Mouse (Mus musculus): ENCODE measurements around the gene Lzic. TPM values are rescaled to one million over a fixed set of nuclear protein-coding genes. Genes with fewer than 3 reads are reported as not detected.

Lzic gene
- polyA plus RNA-seq, 1 experiment = 7.7 TPM

DNA sequence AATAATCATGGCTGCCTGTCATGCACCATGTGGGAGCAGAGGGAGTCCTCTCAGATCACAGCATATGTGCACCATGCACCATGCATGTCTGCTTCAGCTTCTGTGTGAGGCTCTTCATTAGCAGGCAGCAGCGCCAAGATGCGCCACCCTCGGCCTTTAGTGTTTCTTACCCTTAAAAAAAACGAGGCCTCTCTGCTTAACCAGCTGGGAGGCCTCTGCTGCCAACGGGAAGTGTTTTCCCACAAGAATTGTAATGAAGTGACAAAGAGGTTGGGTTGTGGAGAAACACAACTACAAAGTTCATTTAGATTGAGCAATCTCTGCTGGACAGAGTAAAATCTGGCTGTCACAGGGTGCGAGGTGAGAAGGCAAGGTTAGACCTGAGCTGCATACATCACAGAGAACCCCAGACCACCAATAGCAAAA lies 26.2 kb downstream of the Lzic start:
- Histone ChIP-seq H3K4me1 (ENCODE audit: control insufficient read depth, insufficient read depth, low read length) (no peaks in the 10 kb centered on the region), H3K4me3 (ENCODE audit: insufficient read depth, low read depth, low read length) (no peak overlapping the region), H3K27ac (ENCODE audit: insufficient read depth, low read depth, low read length) (no peak overlapping the region), H3K36me3 (ENCODE audit: control insufficient read depth, insufficient read depth, low read length) (no peaks in the 10 kb centered on the region), H3K27me3 (replicated peaks; ENCODE audit: control insufficient read depth, insufficient read depth, low read length) (no peaks in the 10 kb centered on the region)
- TF ChIP-seq POLR2A (IDR thresholded peaks at IDR 0.05; ENCODE audit: low read depth, low read length) (no peak), CTCF (conservative IDR thresholded peaks at IDR 0.05; ENCODE audit: insufficient read depth, insufficient read length, low read depth, low read length) (no peak)
- 46% methylated on average over 6 of the region's 6 CpGs for WGBS
- DNase-seq = no peak

DNA sequence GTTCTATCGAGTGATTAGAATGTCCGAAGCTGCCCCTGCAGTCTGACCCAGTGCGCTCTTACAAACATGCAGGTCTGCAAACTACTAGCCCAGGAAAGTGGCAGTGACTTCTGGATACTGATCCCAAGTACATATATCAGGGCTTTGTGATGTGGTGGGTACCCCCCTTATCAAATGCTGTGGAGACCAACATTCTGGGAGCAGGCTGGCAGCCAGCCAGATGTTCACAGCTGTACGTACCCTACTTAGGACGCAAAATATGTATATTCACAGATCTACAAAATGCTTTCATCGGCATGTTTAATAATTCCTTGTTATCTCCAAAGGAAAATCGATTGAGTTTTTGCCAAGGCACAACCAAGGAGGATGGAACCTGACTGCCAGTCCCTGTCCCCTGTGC lies 27.0 kb downstream of the Lzic start:
- H3K4me3 ChIP-seq (ENCODE audit: insufficient read depth, low read depth, low read length) = no peak overlapping the region
- 87% methylated on average over 7 of the region's 7 CpGs for WGBS
- H3K36me3 ChIP-seq (ENCODE audit: control insufficient read depth, insufficient read depth, low read length) = no peaks in the 10 kb centered on the region
- no peaks in the 10 kb centered on the region for H3K27me3 ChIP-seq (replicated peaks; ENCODE audit: control insufficient read depth, insufficient read depth, low read length)
- H3K27ac ChIP-seq (ENCODE audit: insufficient read depth, low read depth, low read length) = no peak overlapping the region
- no peaks in the 10 kb centered on the region for H3K4me1 ChIP-seq (ENCODE audit: control insufficient read depth, insufficient read depth, low read length)
- no peak for TF ChIP-seq POLR2A (IDR thresholded peaks at IDR 0.05; ENCODE audit: low read depth, low read length)
- TF ChIP-seq CTCF (conservative IDR thresholded peaks at IDR 0.05; ENCODE audit: insufficient read depth, insufficient read length, low read depth, low read length) = no peak
- DNase-seq = no peak

DNA sequence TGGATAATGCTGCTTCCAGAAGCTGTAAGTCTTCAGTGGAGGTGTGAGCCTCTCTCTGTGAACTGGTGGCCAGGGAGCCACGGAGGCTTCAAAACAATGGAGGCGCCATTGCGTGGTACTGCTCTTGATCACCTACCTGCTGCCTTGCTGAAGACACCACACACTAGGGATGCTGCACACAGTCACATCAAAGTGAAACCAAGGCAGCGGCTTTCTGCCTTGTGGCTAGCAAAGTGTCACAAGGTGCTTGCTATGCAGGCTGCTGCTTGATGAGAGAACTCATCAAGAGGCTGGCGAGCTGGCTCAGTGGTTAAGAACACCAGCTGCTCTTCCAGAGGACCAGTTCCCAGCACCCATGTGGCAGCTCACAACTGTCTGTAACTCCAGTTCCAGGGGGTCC lies 30.7 kb downstream of the Lzic start:
- Histone ChIP-seq H3K27me3 (replicated peaks; ENCODE audit: control insufficient read depth, insufficient read depth, low read length) (no peaks in the 10 kb centered on the region), H3K36me3 (ENCODE audit: control insufficient read depth, insufficient read depth, low read length) (no peaks in the 10 kb centered on the region), H3K27ac (ENCODE audit: insufficient read depth, low read depth, low read length) (no peak overlapping the region), H3K4me1 (ENCODE audit: control insufficient read depth, insufficient read depth, low read length) (peaks cover 6% of the 10 kb centered on the region; the same call in 1 of the 2 replicates), H3K4me3 (ENCODE audit: insufficient read depth, low read depth, low read length) (no peak overlapping the region)
- TF ChIP-seq CTCF (conservative IDR thresholded peaks at IDR 0.05; ENCODE audit: insufficient read depth, insufficient read length, low read depth, low read length) = no peak
- TF ChIP-seq POLR2A (IDR thresholded peaks at IDR 0.05; ENCODE audit: low read depth, low read length) = no peak
- no peak for DNase-seq
- 95% methylated on average over 5 of the region's 5 CpGs for WGBS

DNA sequence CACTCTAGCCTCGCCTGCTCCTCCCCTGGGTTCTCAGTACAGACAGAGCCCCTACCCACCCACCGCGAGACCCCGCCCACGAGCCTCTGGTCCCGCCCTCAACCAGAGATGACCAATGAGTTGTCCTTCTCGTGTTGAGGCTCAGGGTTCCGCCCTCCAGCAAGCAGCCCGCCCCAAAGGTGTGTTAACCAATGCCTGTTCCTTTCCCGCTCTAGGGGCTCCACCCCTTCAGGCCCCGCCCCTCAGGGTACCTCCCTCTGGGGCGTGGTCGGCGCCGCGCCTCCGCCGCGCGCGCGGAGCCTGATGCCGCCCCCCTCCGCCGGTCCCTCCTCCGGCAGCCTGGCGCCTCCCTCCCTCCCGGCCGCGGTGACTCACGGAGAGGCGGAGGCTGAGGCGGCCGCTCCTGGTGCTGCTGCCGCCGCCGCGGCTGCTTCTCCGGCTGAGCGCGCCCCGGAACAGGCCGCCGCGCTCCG lies 32.9 kb downstream of the Lzic start, which contains the start of gene Ctnnbip1:
Gene Ctnnbip1 (plus strand): TSS at position 369 of the 473 bp plus-strand sequence.
- no peak for TF ChIP-seq CTCF (conservative IDR thresholded peaks at IDR 0.05; ENCODE audit: insufficient read depth, insufficient read length, low read depth, low read length)
- peak; percentile 10 for TF ChIP-seq POLR2A (IDR thresholded peaks at IDR 0.05; ENCODE audit: low read depth, low read length)
- Histone ChIP-seq H3K4me1 (ENCODE audit: control insufficient read depth, insufficient read depth, low read length) (peaks cover 16% of the 10 kb centered on the region), H3K27me3 (replicated peaks; ENCODE audit: control insufficient read depth, insufficient read depth, low read length) (no peaks in the 10 kb centered on the region), H3K36me3 (ENCODE audit: control insufficient read depth, insufficient read depth, low read length) (no peaks in the 10 kb centered on the region), H3K4me3 (ENCODE audit: insufficient read depth, low read depth, low read length) (peak within 1 kb of the TSS; percentile 78), H3K27ac (ENCODE audit: insufficient read depth, low read depth, low read length) (no peak within 1 kb of the TSS)
- 1% methylated on average over 43 of the region's 46 CpGs for WGBS
- peak; percentile 99 for DNase-seq

DNA sequence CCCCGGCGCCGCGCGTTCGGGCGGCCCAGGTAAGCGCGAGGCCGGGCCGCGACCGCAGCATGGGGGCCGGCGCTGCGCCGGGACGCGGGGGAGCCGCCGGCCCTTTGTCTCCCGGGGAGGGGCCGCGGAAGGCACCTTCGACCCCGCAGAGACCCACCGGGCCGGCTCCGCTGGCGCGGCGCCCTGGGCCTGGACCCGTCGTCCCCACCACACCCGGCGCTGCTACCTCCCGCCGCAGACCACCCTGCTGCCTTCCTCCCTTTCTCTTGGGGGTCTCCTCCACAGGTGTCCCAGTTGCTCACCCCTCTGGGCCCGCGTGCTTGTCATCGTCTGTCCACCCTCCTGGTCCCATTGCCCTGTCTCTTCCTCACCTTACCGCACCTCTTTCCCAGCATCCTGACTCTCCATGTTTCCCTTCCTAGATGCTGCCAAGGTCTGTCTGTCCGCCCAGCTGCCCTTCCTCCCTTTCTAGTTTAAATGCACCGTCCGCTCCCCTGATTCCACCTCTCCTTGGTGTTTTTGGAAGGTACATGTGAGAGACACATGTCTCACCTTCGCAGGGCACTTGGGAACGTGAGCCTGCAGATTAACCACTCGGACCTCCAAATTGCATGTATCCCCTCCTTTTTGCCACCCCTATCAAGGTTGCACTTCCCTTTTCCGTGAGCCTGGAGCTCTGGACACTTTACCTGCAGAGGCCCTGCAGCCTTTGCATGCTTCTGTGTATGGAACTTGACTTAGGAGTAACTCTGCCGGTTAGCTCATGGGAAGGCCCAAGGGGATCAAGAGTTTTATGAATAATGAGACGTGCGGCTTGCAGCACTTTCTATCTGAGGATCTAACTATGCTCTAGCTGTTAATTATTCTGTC lies 33.6 kb downstream of the Lzic start:
- no peak for DNase-seq
- no peak overlapping the region for H3K27ac ChIP-seq (ENCODE audit: insufficient read depth, low read depth, low read length)

DNA sequence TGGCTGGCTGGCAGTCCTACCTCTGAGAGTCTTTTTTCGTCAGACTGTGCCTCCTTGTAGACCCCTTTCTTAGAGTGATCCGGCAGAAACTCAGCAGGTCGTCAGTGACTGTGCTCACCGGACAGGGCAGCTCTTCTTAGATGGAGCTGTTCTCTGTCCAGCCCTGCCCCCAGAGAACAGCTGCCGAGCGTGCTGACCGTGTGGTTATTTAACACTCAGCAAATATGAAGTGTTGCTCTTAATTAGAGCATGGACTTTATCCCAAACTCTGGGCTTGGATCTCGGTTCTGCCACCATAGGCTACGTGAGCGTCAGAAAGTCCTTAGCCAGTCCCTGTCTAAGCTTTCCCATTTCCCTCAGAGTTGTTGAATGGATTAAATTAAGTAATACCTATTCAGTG lies 36.2 kb downstream of the Lzic start:
- TF ChIP-seq POLR2A (IDR thresholded peaks at IDR 0.05; ENCODE audit: low read depth, low read length) = no peak
- TF ChIP-seq CTCF (conservative IDR thresholded peaks at IDR 0.05; ENCODE audit: insufficient read depth, insufficient read length, low read depth, low read length) = no peak
- H3K36me3 ChIP-seq (ENCODE audit: control insufficient read depth, insufficient read depth, low read length) = no peaks in the 10 kb centered on the region
- DNase-seq = peak; percentile 83
- H3K4me3 ChIP-seq (ENCODE audit: insufficient read depth, low read depth, low read length) = no peak overlapping the region
- 55% methylated on average over 10 of the region's 10 CpGs for WGBS
- no peaks in the 10 kb centered on the region for H3K27me3 ChIP-seq (replicated peaks; ENCODE audit: control insufficient read depth, insufficient read depth, low read length)
- H3K4me1 ChIP-seq (ENCODE audit: control insufficient read depth, insufficient read depth, low read length) = peaks cover 24% of the 10 kb centered on the region
- H3K27ac ChIP-seq (ENCODE audit: insufficient read depth, low read depth, low read length) = peak overlapping the region; percentile 57

More for the DNA sequence above, 33.6 kb downstream of the Lzic start:
- Histone ChIP-seq H3K4me1 (ENCODE audit: control insufficient read depth, insufficient read depth, low read length) (peaks cover 17% of the 10 kb centered on the region), H3K4me3 (ENCODE audit: insufficient read depth, low read depth, low read length) (peak overlapping the region; percentile 78), H3K36me3 (ENCODE audit: control insufficient read depth, insufficient read depth, low read length) (no peaks in the 10 kb centered on the region), H3K27me3 (replicated peaks; ENCODE audit: control insufficient read depth, insufficient read depth, low read length) (no peaks in the 10 kb centered on the region)
- TF ChIP-seq POLR2A (IDR thresholded peaks at IDR 0.05; ENCODE audit: low read depth, low read length) (no peak), CTCF (conservative IDR thresholded peaks at IDR 0.05; ENCODE audit: insufficient read depth, insufficient read length, low read depth, low read length) (no peak)
- WGBS = 4% methylated on average over 52 of the region's 52 CpGs

DNA sequence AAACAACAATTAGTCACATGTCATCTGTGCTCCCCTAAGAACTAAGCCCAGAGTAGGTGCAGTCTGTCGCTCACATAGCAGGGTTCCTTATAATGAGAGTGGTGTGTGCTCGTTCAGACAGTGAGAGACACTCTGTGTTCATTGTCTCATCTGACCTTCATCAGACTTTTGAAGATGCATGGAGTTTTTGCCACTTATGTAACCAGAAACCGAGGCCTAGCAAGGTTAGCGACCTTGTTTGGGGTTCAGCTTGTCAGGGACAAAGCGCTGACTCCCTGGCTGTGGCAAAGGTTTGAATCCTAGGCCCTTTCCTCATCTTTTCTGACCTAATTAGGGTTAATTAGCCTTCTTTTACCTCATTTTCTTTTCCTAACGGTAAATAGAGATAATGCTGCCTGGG lies 38.9 kb downstream of the Lzic start:
- Histone ChIP-seq H3K4me1 (ENCODE audit: control insufficient read depth, insufficient read depth, low read length) (peaks cover 23% of the 10 kb centered on the region), H3K27me3 (replicated peaks; ENCODE audit: control insufficient read depth, insufficient read depth, low read length) (no peaks in the 10 kb centered on the region), H3K27ac (ENCODE audit: insufficient read depth, low read depth, low read length) (no peak overlapping the region), H3K36me3 (ENCODE audit: control insufficient read depth, insufficient read depth, low read length) (no peaks in the 10 kb centered on the region), H3K4me3 (ENCODE audit: insufficient read depth, low read depth, low read length) (no peak overlapping the region)
- TF ChIP-seq CTCF (conservative IDR thresholded peaks at IDR 0.05; ENCODE audit: insufficient read depth, insufficient read length, low read depth, low read length) (no peak), POLR2A (IDR thresholded peaks at IDR 0.05; ENCODE audit: low read depth, low read length) (no peak)
- 75% methylated on average over 6 of the region's 6 CpGs for WGBS
- no peak for DNase-seq
